Mouse (Mus musculus) embryonic fibroblast, embryonic 13.5 days (primary cell): Measurements from ENCODE around the gene Ankrd12. TPM values are rescaled to one million over a fixed set of nuclear protein-coding genes. Genes with fewer than 3 reads are reported as not detected.

Experiments
- H3K27ac ChIP-seq: 2 replicates; pipeline ENCODE4 v1.5.1; 2012; ENCODE audit warnings: low read length, control low read depth, inconsistent platforms; ENCODE audit not compliant: insufficient read depth
- H3K4me1 ChIP-seq: 2 replicates; pipeline ENCODE4 v1.6.1; 2011; ENCODE audit warnings: low read length; ENCODE audit not compliant: control insufficient read depth, insufficient read depth
- H3K4me3 ChIP-seq: 2 replicates; pipeline ENCODE4 v1.5.1; 2011; ENCODE audit warnings: mild to moderate bottlenecking, control low read depth, low read length; ENCODE audit not compliant: insufficient read depth
- CTCF ChIP-seq: IDR thresholded peaks from 2 replicates; pipeline ENCODE4 v1.5.1; 2011; ENCODE audit warnings: mild to moderate bottlenecking, control low read depth, low read length, moderate library complexity, borderline replicate concordance; ENCODE audit not compliant: insufficient read depth
- POLR2A ChIP-seq: IDR thresholded peaks from 2 replicates; pipeline ENCODE4 v1.6.1; 2011; ENCODE audit warnings: low read depth, mild to moderate bottlenecking, control low read depth, low read length, moderate library complexity
- polyA plus RNA-seq: library from polyadenylated mRNA; stranded (reverse); fragments of >200 nt; gene quantifications from 2 replicates; pipeline ENCODE4 v1.2.4, GENCODE M21; 2011; ENCODE audit warnings: low read depth; ENCODE audit not compliant: missing spikeins, insufficient read length

Gene Ankrd12
- polyA plus RNA-seq, 1 experiment, result 23.0 TPM

- TF ChIP-seq CTCF, result no peak
- no peak for TF ChIP-seq POLR2A
- no peak overlapping the region for H3K4me3 ChIP-seq
- H3K4me1 ChIP-seq, result no peaks in the 10 kb centered on the region
- no peak overlapping the region for H3K27ac ChIP-seq
Measured at GRCm38 (mm10) chr17:65921975-65922374, 154.9 kb downstream of the Ankrd12 start.

- Histone ChIP-seq H3K27ac (no peak overlapping the region), H3K4me3 (no peak overlapping the region), H3K4me1 (no peaks in the 10 kb centered on the region)
- no peak for TF ChIP-seq CTCF
- TF ChIP-seq POLR2A, result no peak
Measured at GRCm38 (mm10) chr17:65919235-65919634, 157.7 kb downstream of the Ankrd12 start.

DNA sequence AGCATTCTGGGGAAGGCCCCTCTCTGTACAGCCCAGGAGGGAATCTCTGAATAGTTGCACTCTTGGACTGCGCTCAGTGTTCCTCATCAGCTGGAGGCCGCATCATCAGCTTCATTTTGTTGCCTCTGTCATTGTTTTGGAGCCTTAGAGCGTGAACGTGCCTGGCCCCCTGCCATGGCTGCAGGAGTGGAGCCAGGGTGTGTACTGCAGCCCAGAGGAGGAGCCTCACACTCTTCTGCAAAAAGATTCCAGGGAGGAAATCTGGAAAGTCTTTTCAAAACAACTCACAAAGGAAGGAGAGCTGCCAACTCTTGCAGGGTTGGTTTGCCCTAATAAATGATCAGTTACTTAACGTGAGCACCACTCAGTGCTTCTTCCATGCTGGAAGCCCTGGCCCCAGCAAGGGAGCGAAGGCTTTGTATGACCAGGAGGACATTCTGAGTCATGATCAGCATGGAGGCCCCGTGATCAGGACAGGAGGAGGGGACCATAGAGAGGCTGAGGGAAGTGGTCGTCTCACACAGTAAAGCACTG lies 160.7 kb downstream of the Ankrd12 start:
- no peaks in the 10 kb centered on the region for H3K4me1 ChIP-seq
- TF ChIP-seq CTCF (no peak), POLR2A (no peak)
- peak overlapping the region; percentile 67 for H3K27ac ChIP-seq
- H3K4me3 ChIP-seq, result no peak overlapping the region

Other genes with a start within 250 kb of the Ankrd12 start
- gene Ralbp1, start 191.3 kb downstream of the Ankrd12 start, polyA plus RNA-seq, result 34.8 and 36.0 TPM in 2 replicates
- 122 and 126 TPM in 2 replicates for gene Twsg1, start 125.9 kb downstream of the Ankrd12 start, polyA plus RNA-seq
- 159 and 199 TPM in 2 replicates for gene Ndufv2, start 24.5 kb upstream of the Ankrd12 start, polyA plus RNA-seq
- 25.0 and 31.6 TPM in 2 replicates for gene Washc1, start 34.5 kb upstream of the Ankrd12 start, polyA plus RNA-seq
- 8.9 and 9.4 TPM in 2 replicates for gene Ddx11, start 46.4 kb upstream of the Ankrd12 start, polyA plus RNA-seq